Mouse (Mus musculus): ENCODE results near the gene Mta2.
"Not testable (repeated sequence)": the region's sequence is repeated elsewhere in the genome, so short reads cannot be mapped to it uniquely, and the experiment has no call there.

Mta2 gene

GRCm38 (mm10) chr19:8941515-8942217 lies at the start of gene Mta2:
TSS of gene Mta2 (plus strand) at chr19:8941875.
- DNase-seq (ENCODE audit: low spot score) = peak; percentile 98

DNA sequence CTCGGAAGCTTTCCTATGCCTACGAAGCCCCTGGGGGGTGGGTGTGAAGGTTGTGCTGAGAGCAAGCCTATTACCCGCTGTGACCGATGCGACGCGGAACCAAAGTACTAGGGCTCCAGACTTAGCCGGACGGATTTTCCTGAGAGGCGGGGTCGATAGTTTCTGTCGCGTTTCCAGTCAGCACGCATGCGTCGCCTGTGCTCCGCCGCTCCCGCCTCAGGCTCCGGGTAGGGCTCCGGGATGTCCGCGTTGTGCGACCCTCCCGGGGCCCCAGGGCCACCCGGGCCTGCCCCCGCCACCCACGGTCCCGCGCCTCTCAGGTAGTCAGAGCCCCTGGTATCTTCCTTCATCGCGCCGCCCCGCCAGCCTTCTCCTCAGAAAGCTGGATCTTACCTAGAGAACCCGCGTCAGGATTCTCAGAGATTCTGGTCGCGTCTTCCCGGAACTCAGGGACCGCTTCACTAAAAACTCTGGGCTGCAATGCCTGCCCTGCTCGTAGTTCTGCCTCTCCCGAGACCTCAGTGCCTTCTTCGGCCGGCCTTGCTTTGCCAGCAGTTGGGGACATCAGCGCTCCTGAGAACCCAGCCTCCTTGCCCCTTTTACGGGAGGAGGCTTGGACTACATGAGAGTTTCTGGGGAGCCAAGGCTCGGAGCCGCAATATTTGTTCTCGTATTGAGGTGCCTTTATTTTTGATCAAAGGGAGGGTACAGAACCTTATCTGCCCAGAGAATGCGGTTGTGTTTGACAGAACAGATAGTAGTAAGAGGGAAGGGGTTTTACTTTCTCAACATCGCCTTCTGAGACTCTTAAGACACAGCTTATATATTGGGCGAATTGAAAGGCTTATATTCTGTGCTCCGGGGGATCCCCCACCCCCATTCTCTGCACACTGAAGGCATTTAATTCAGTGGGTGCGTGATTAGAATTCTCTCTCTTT lies 48.6 kb upstream of the Mta2 start, which contains the start of gene Ints5:
Ints5 (plus strand) TSS at position 177 of the 938 bp plus-strand sequence.
- peak; percentile 86 for DNase-seq (ENCODE audit: low spot score)

DNA sequence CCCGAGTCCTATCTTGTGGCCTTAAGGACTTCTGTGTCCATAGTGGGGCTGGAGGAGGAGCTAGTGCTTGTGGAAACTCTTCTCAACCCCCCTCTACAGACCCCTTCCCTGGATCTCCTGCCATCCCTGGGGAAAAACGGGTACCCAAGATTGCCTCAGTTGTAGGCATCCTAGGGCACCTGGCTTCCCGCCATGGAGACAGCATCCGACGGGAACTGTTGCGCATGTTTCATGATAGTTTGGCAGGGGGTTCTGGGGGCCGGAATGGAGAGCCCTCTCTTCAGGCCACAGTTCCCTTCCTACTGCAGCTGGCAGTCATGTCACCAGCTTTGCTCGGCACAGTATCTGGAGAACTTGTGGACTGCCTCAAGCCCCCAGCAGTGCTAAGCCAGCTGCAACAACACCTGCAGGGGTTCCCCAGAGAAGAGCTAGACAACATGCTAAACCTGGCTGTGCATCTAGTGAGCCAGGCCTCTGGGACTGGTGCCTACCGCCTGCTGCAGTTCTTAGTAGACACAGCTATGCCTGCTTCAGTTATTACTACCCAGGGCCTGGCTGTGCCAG lies 46.2 kb upstream of the Mta2 start:
- DNase-seq (ENCODE audit: low spot score) = peak; percentile 57

GRCm38 (mm10) chr19:8896231-8896630 lies 45.4 kb upstream of the Mta2 start:
- not testable (repeated sequence) for DNase-seq (ENCODE audit: low spot score)

- DNase-seq (ENCODE audit: low spot score) = peak; percentile 77
These were observed 44.3 kb upstream of the Mta2 start for GRCm38 (mm10) chr19:8897211-8897864.

DNA sequence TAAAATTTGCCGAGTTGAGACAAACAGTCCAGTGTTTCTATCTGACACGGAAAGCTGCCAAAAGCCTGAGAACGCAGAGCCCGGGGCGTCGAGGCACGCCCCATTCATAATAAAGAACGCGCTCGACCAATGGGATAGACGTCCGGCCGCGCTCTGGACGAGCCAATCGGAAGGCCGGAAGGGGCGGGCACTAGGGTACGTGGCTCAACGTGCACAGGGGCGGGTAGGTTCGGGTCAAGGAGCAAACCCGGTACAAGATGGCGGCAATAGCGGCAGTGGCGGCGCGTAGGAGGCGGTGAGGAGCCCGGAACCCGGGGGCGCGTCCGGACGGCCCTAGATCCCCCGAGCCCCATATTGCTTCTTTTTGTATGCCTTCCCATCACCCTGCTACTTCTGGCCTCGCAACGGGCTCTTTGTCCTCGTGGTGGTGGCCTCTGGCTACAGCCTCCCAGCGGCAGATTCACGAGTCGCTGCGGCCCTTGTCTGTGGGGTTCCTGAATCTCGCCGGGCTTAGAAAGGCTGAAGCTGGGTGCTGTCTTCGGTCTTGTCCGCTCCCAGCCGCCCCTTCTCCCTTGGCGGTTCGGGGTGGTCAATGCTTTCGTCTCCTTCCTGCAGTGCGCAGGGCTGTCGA lies 43.7 kb upstream of the Mta2 start, which contains the start of gene Ganab:
Ganab (plus strand) TSS at position 207 of the 631 bp plus-strand sequence.
- peak; percentile 96 for DNase-seq (ENCODE audit: low spot score)

DNA sequence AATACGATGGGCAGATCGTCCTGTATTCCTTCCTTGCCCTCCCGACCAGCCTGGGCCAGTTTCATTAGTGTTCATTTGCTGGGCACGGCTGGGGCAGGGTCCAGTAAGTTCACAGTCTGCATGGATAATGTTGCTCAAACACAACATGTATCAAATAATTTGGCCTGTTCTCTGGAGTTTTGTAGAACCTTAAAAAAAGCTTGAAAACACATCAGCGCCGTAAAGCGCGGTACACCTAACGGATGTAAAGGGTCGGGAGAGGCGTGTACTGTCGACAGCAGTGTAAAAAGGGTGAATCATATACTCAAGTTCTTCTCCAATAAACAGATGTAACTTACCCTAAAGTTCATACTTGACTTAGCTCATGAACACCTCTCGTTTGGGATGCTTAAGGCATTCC lies 43.1 kb upstream of the Mta2 start:
- DNase-seq (ENCODE audit: low spot score) = no peak

- no peak for DNase-seq (ENCODE audit: low spot score)
These were observed 42.6 kb upstream of the Mta2 start for GRCm38 (mm10) chr19:8899079-8899478.

DNA sequence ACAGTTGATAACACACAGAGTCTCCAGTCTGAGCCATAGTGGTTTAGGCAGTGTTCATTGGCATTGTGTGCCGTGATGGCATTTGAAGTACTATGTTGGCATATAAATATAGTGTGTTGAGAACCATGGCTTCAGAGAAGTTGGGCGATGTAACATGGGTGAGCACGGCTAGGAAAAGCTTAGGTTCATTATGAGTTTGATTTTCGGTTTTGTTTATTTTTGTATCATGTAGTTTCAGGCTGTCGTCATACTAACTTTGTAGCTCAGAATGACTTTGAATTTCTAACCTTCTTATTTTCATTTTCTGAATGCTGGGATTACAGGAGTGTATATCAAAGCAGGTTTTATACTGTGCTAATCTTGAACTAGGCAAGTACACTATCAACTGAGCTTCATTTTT lies 38.3 kb upstream of the Mta2 start:
- no peak for DNase-seq (ENCODE audit: low spot score)

DNA sequence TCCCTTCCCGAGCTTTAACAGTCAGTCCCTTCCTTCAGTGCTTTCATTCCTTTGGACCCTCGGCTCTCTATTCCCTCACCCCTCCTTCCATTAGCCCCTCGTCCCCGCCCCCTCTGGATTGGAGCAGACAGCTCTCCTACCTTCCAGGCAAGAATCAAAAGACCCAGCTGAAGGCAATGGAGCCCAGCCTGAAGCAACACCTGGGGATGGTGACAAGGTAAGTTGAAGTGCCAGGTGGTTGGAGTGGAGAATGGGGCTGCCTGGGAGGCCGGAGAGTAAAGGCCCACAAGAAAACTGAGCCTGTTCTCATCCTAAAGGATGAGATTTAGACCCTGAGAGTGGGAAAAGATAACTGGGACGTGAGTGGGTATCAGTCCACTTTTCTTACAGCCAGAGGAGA lies 33.1 kb upstream of the Mta2 start:
- no peak for DNase-seq (ENCODE audit: low spot score)

DNA sequence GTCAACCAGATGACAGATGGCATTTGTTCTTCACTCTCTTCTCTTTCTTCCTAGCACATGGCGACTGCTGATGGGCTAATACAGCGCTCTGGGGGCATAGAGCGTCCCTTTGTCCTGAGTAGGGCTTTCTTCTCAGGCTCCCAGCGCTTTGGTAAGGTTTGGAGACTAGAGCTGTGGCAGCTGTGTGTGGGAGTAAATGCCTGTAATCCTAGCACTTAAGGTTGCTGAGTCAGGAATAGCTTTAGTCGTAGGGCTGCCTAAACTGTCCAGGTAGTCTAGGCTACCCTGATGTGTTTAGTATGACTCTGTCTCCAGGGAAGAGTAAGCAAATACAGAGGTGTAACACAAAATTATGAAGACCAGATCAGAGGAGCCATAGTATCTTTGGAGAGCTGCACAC lies 29.9 kb upstream of the Mta2 start:
- DNase-seq (ENCODE audit: low spot score) = no peak

DNA sequence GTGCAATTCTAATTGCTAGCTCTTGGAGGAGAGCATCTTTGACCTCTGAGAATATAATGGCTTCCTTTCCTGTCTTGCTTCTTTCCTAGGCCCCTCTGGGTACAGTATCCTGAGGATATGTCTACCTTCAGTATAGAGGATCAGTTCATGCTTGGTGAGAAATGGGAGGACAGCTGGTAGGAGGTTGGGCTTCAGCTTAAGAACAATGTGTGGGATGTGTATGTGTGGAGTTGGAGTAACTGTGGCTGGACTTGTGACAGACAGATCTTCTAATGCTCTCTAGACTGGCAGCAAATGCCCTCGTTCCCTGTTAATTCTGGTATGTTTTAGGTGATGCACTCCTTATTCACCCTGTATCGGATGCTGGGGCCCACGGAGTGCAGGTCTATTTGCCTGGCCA lies 27.5 kb upstream of the Mta2 start:
- no peak for DNase-seq (ENCODE audit: low spot score)

GRCm38 (mm10) chr19:8919000-8919399 lies 22.7 kb upstream of the Mta2 start:
- no peak for DNase-seq (ENCODE audit: low spot score)

DNA sequence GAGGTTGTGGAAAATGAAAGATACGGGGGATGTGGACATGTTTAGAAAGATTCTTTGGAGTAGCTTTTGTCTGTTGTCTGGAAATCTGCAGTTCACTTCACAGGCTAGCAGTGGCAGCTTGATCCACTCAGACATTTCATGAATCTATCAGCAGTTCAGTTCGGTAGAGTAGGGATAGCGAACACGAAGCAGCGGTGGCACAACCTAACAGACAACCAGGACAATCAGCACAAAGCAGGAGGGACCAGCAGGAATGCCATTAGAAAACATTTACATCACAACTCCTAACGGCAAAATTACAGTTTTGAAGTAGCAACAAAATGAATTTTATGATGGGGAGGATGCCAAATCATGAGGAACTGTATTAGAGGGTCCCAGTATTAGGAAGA lies 22.0 kb upstream of the Mta2 start:
- no peak for DNase-seq (ENCODE audit: low spot score)

- peak; percentile 94 for DNase-seq (ENCODE audit: low spot score)
These were observed 21.5 kb upstream of the Mta2 start, which contains the start of gene B3gat3 for GRCm38 (mm10) chr19:8920073-8920736. TSS of gene B3gat3 (plus strand) at chr19:8920374.

DNA sequence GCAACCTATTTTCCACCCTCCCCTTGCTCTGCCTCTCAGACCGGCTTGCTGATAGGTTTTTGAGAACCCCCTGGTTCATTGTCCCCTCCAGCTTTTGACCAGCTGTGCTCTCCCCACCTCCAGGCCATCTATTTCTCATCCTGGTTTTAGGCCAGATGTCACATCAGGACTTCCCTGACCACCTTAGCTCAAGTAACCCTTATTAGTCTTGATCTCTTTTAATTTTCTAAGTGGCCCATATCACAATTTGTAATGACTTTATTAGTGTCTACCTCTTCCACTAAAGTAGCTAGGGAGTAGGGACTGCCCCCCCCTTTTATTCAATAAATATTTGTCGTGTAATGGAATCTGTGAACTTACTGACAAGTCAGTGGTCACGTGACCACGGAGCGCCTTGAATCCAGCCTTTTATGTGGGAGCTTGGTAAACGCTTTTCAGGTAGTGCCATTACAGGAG lies 20.8 kb upstream of the Mta2 start:
- DNase-seq (ENCODE audit: low spot score) = no peak

DNA sequence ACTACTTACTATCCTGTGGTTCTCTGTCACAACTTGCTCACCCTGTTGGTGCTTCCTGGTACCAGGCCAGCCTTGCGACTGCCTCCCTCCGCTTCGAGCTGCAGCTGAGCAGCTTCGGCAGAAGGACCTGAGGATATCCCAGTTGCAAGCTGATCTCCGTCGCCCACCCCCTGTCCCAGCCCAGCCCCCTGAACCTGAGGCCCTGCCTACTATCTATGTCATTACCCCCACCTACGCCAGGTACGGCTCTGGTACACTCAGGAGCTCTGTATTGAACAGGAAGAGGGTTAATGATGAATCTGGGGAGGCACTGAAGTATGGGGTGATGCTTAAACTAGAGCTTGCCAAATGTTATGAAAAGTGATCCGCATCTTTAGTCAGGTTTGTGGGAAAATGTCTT lies 19.9 kb upstream of the Mta2 start:
- no peak for DNase-seq (ENCODE audit: low spot score)

- no peak for DNase-seq (ENCODE audit: low spot score)
These were observed 14.9 kb upstream of the Mta2 start for GRCm38 (mm10) chr19:8926766-8927165.

DNA sequence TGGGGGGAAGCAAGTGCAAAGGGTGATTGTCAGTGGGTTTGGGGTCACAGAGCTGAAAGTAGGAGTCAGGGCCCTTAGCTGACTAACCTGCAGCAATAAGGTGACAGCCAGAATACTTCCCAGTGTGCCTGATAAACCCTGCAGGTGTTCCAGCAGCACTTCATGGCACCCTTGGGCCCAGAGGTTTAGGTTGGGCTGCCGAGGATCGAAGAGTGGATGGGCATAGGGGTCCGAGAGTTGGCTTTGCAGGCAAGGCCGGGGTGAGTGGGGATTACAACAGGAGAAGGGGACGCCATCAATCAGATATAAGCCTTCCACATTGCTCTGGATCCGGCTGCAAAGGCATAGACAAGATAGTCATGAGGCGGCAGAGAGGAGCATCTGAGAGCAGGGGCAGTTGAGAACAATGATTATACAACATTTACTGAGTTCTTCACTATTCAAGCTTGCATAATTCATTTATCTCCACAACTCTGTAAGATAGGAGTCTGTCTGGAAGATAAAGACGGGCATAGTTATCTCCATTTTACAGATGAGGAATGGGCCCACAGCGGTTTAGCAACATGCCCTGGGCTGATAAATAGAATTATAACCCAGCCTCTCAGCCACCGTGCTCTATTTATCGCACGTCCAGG lies 13.7 kb upstream of the Mta2 start:
- DNase-seq (ENCODE audit: low spot score) = no peak

DNA sequence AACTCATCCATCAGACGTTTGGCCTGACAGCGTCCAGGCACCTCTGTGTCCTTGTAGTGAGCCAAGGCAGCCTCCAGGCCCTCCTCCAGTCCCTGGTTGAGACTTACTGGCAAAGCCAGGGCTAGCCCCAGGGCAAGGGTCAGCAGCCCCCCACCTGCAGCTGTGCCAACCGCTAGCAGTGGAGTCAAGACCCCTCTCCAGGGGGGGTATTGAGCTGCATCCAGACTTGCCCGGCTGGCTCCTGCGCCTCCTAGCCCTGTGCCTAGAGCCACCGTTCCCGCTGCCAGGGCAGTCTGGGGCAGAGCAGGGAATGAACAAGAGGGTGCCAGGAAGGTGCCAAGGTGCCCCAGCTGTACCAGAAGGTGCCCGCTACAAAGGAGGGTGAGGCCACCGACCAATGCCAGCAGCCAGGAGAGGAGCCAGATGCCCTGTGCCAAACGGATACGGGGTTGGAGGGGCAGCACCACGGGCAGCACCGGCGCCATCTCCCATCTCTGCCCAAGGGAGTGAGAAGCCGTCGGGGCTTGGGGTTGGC lies 12.9 kb upstream of the Mta2 start:
- no peak for DNase-seq (ENCODE audit: low spot score)
